Mouse (Mus musculus) hindbrain, embryonic 14.5 days (tissue): Measurements from ENCODE around the gene Vegfa. TPM values are rescaled to one million over a fixed set of nuclear protein-coding genes. Genes with fewer than 3 reads are reported as not detected.

ENCODE experiments used
- ATAC-seq: fragments of 200-750 bp; cut with Nextera tagmentation; 2 replicates; pipeline ENCODE4 v1.8.0; 2017; ENCODE audit warnings: moderate number of reproducible peaks, mild to moderate bottlenecking, moderate TSS enrichment, moderate library complexity; ENCODE audit not compliant: low FRiP score
- DNase-seq: peaks from one replicate; pipeline ENCODE4 v3.0.0-alpha.2; 2015; ENCODE audit warnings: low spot score
- H3K27ac ChIP-seq: fragments of 300-500 bp; sonication (generic); 2 replicates; pipeline ENCODE4 v1.5.1; 2014; ENCODE audit warnings: mild to moderate bottlenecking, moderate library complexity
- H3K27me3 ChIP-seq: fragments of 300-500 bp; sonication (generic); 2 replicates; pipeline ENCODE4 v1.6.1; 2014; ENCODE audit warnings: mild to moderate bottlenecking, low read length, mixed read lengths; ENCODE audit not compliant: control insufficient read depth, insufficient read depth
- H3K36me3 ChIP-seq: fragments of 300-500 bp; sonication (generic); replicated peaks from 2 replicates; pipeline ENCODE4 v1.6.1; 2014; ENCODE audit not compliant: control insufficient read depth, insufficient read depth
- H3K4me1 ChIP-seq: fragments of 300-500 bp; sonication (generic); replicated peaks from 2 replicates; pipeline ENCODE4 v1.6.1; 2014; ENCODE audit warnings: antibody characterized with exemption, low read length, mixed read lengths; ENCODE audit not compliant: control insufficient read depth, insufficient read depth
- H3K4me2 ChIP-seq: fragments of 300-500 bp; sonication (generic); replicated peaks from 2 replicates; pipeline ENCODE4 v1.6.1; 2014; ENCODE audit warnings: mild to moderate bottlenecking, moderate library complexity
- H3K4me3 ChIP-seq: fragments of 300-500 bp; sonication (generic); replicated peaks from 2 replicates; pipeline ENCODE4 v1.5.1; 2014; ENCODE audit warnings: mild to moderate bottlenecking, low read length
- H3K9ac ChIP-seq: fragments of 300-500 bp; sonication (generic); 2 replicates; pipeline ENCODE4 v1.6.1; 2014
- H3K9me3 ChIP-seq: fragments of 300-500 bp; sonication (generic); 2 replicates; pipeline ENCODE4 v1.6.1; 2016; ENCODE audit warnings: low read length; ENCODE audit not compliant: control insufficient read depth
- WGBS: fragments of 180-500 bp; shearing (Covaris S2); extraction: QIAGEN DNeasy Blood & Tissue Kit; methylation state at CpG from one replicate; pipeline ENCODE4 v1.1.7; 2014; 5-methylcytosine and 5-hydroxymethylcytosine counted together
- polyA plus RNA-seq: library from polyadenylated mRNA; unstranded; fragments of >200 nt; fragmentation: Nextera tagmentation; extraction: Ambion mirVana; gene quantifications from 2 replicates; pipeline ENCODE4 v1.2.1, GENCODE M21; 2014

The Vegfa gene
- polyA plus RNA-seq, 1 experiment from 2014 or later: 6.5 TPM

- H3K9ac ChIP-seq: no peak overlapping the region
These were observed 23.6 kb upstream of the Vegfa start for GRCm38 (mm10) chr17:46055736-46056135.

GRCm38 (mm10) chr17:46053291-46053842, 21.2 kb upstream of the Vegfa start:
- Histone ChIP-seq H3K4me3 (no peak overlapping the region), H3K4me2 (no peak overlapping the region), H3K4me1 (no peaks in the 10 kb centered on the region), H3K27ac (no peak overlapping the region), H3K27me3 (no peaks in the 10 kb centered on the region), H3K9me3 (no peaks in the 10 kb centered on the region), H3K9ac (no peak overlapping the region), H3K36me3 (no peaks in the 10 kb centered on the region)
- ATAC-seq (no peak), DNase-seq (no peak)
- 78% methylated on average over 7 of the region's 7 CpGs for WGBS

More at GRCm38 (mm10) chr17:46055736-46056135, 23.6 kb upstream of the Vegfa start:
- no peaks in the 10 kb centered on the region for H3K4me1 ChIP-seq
- no peak for ATAC-seq
- H3K36me3 ChIP-seq: no peaks in the 10 kb centered on the region
- DNase-seq: no peak
- H3K4me2 ChIP-seq: no peak overlapping the region
- no peaks in the 10 kb centered on the region for H3K9me3 ChIP-seq
- WGBS: 91% methylated on average over 7 of the region's 7 CpGs
- no peaks in the 10 kb centered on the region for H3K27me3 ChIP-seq
- no peak overlapping the region for H3K4me3 ChIP-seq
- H3K27ac ChIP-seq: no peak overlapping the region

- H3K27ac ChIP-seq: no peak overlapping the region
- ATAC-seq (no peak), DNase-seq (no peak)
- no peaks in the 10 kb centered on the region for H3K36me3 ChIP-seq
- no peaks in the 10 kb centered on the region for H3K27me3 ChIP-seq
- 27% methylated on average over 3 of the region's 3 CpGs for WGBS
- no peak overlapping the region for H3K4me3 ChIP-seq
- no peaks in the 10 kb centered on the region for H3K4me1 ChIP-seq
- H3K4me2 ChIP-seq: no peak overlapping the region
- 0 out of 2 replicates have a peak, but pooled peaks cover 3% of the 10 kb centered on the region for H3K9me3 ChIP-seq
- H3K9ac ChIP-seq: no peak overlapping the region
These were observed 20.0 kb upstream of the Vegfa start for GRCm38 (mm10) chr17:46052146-46052545.

- 78% methylated on average over 5 of the region's 5 CpGs for WGBS
- H3K36me3 ChIP-seq: no peaks in the 10 kb centered on the region
- H3K9me3 ChIP-seq: 0 out of 2 replicates have a peak, but pooled peaks cover 3% of the 10 kb centered on the region
- H3K4me2 ChIP-seq: no peak overlapping the region
- no peak for DNase-seq
- H3K4me3 ChIP-seq: no peak overlapping the region
- H3K9ac ChIP-seq: no peak overlapping the region
- H3K4me1 ChIP-seq: no peaks in the 10 kb centered on the region
- no peak for ATAC-seq
- H3K27ac ChIP-seq: no peak overlapping the region
- no peaks in the 10 kb centered on the region for H3K27me3 ChIP-seq
These were observed 19.2 kb upstream of the Vegfa start for GRCm38 (mm10) chr17:46051356-46051755.

DNA sequence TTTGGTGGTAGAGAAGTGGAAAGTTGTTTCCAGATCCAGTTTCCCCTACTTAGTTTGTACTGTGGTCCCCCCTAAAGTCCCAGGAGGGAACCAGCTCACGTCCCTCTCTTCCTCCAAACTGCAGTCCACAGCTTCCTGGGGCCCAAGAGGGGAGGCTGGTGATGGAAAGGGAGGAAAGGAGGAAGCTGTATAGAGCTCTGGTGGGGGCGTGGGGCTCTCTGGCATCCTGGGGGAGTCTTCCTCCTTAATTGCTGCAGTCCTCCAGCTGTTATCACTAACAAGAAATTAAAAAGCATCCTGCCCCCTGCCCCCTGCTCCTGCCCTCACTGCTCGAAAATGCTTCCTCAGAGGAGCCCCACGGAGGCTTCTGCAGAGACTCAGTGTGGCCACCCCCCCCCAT, 17.4 kb upstream of the Vegfa start:
- H3K4me1 ChIP-seq: no peaks in the 10 kb centered on the region
- ATAC-seq (no peak), DNase-seq (no peak)
- H3K27ac ChIP-seq: no peak overlapping the region
- WGBS: 48% methylated on average over 4 of the region's 4 CpGs
- no peak overlapping the region for H3K4me3 ChIP-seq
- no peak overlapping the region for H3K9ac ChIP-seq
- 0 out of 2 replicates have a peak, but pooled peaks cover 3% of the 10 kb centered on the region for H3K9me3 ChIP-seq
- H3K4me2 ChIP-seq: no peak overlapping the region
- no peaks in the 10 kb centered on the region for H3K27me3 ChIP-seq
- H3K36me3 ChIP-seq: no peaks in the 10 kb centered on the region

- H3K36me3 ChIP-seq: no peaks in the 10 kb centered on the region
- H3K27me3 ChIP-seq: no peaks in the 10 kb centered on the region
- H3K27ac ChIP-seq: no peak overlapping the region
- no peak overlapping the region for H3K9ac ChIP-seq
- H3K4me1 ChIP-seq: no peaks in the 10 kb centered on the region
- 96% methylated on average over 4 of the region's 4 CpGs for WGBS
- no peak overlapping the region for H3K4me2 ChIP-seq
- DNase-seq: no peak
- H3K4me3 ChIP-seq: no peak overlapping the region
- ATAC-seq: no peak
- 0 out of 2 replicates have a peak, but pooled peaks cover 3% of the 10 kb centered on the region for H3K9me3 ChIP-seq
These were observed 16.0 kb upstream of the Vegfa start for GRCm38 (mm10) chr17:46048184-46048583.

DNA sequence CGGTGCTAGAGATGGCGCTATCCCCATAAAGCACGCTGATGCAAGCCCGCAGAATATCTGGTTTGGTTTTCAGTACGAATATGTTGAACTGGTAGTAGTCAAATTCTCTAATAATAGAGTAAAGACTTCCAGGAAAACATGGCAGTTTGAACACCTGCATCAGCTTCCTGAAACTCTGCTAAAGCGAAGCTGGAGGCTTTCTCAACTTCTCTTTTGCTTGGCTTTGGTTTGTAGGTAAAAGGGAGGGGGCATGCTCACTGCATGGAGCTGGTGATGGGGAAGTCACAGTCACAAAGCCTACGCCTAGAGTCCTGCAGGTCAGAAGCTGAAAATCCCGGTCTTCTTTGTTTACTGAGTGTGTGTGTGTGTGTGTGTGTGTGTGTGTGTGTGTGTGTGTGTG, 13.6 kb upstream of the Vegfa start:
- no peak overlapping the region for H3K9ac ChIP-seq
- 87% methylated on average over 8 of the region's 8 CpGs for WGBS

DNA sequence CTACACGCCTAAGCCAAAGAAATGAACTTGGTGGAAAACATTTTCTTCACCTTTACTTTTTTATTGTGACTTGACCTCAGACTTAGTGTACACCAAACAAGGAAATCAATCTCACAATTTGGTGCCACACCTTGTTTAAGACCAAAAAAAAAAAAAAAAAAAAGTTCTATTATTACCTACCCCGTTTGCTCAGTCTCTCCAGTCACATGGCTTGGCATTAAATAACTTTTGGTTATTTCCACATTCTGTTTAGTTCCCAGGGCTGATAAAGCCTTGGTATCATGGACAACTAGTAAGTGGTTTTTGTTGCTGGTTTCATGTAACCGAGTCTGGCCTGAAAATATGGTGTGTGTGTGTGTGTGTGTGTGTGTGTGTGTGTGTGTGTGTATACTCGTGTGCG, 12.8 kb upstream of the Vegfa start:
- H3K4me2 ChIP-seq: no peak overlapping the region
- H3K4me3 ChIP-seq: no peak overlapping the region
- no peak overlapping the region for H3K27ac ChIP-seq
- no peaks in the 10 kb centered on the region for H3K27me3 ChIP-seq
- ATAC-seq (no peak), DNase-seq (no peak)
- no peaks in the 10 kb centered on the region for H3K36me3 ChIP-seq
- H3K9me3 ChIP-seq: 0 out of 2 replicates have a peak, but pooled peaks cover 3% of the 10 kb centered on the region
- no peaks in the 10 kb centered on the region for H3K4me1 ChIP-seq
- 95% methylated on average over 5 of the region's 5 CpGs for WGBS
- H3K9ac ChIP-seq: no peak overlapping the region

More for the DNA sequence above, 13.6 kb upstream of the Vegfa start:
- Histone ChIP-seq H3K4me3 (no peak overlapping the region), H3K27ac (no peak overlapping the region), H3K9me3 (0 out of 2 replicates have a peak, but pooled peaks cover 3% of the 10 kb centered on the region), H3K4me2 (no peak overlapping the region), H3K4me1 (no peaks in the 10 kb centered on the region), H3K36me3 (no peaks in the 10 kb centered on the region), H3K27me3 (no peaks in the 10 kb centered on the region)
- DNase-seq (no peak), ATAC-seq (no peak)

- 91% methylated on average over 8 of the region's 8 CpGs for WGBS
- H3K4me3 ChIP-seq: no peak overlapping the region
- ATAC-seq (no peak), DNase-seq (no peak)
- no peaks in the 10 kb centered on the region for H3K9me3 ChIP-seq
- H3K4me1 ChIP-seq: no peaks in the 10 kb centered on the region
- no peaks in the 10 kb centered on the region for H3K27me3 ChIP-seq
- no peak overlapping the region for H3K4me2 ChIP-seq
- H3K9ac ChIP-seq: no peak overlapping the region
- no peaks in the 10 kb centered on the region for H3K36me3 ChIP-seq
- no peak overlapping the region for H3K27ac ChIP-seq
These were observed 10.0 kb upstream of the Vegfa start for GRCm38 (mm10) chr17:46042158-46042557.

DNA sequence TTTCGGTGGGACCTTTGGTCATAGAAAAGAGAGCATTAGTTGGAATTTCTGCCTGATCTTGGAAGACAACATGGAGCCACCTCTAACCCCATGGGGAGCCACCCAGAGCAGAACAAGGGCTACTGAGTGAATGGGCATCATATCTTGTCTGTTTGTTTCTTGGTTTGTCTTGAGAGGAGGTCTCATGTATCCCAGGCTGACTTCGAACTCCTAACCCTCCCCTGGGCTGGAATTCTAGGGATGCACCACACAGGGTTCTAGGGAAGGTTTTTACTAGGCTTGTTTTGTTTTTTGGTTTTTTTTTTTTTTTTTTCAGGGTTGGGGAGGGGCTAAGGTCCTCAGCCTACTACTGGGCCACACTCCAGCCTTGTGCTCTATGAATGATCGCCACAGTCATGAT, 9.5 kb upstream of the Vegfa start:
- no peaks in the 10 kb centered on the region for H3K27me3 ChIP-seq
- H3K4me1 ChIP-seq: no peaks in the 10 kb centered on the region
- H3K36me3 ChIP-seq: no peaks in the 10 kb centered on the region
- no peak overlapping the region for H3K4me3 ChIP-seq
- no peak overlapping the region for H3K4me2 ChIP-seq
- WGBS: 94% methylated on average over 3 of the region's 3 CpGs
- H3K9ac ChIP-seq: no peak overlapping the region
- no peak for ATAC-seq
- H3K27ac ChIP-seq: no peak overlapping the region
- DNase-seq: no peak
- no peaks in the 10 kb centered on the region for H3K9me3 ChIP-seq
